Mouse (Mus musculus) brain, embryonic 14.5 days (tissue): ENCODE data around the gene Mapk3.

Source experiments
- CTCF ChIP-seq: fragments of 200-500 bp; IDR thresholded peaks from 2 replicates; pipeline ENCODE4 v1.5.1; 2012; ENCODE audit warnings: inconsistent platforms, mild to moderate bottlenecking, moderate library complexity, borderline replicate concordance; ENCODE audit not compliant: insufficient read depth, insufficient read length; ENCODE audit errors: extremely low read depth
- POLR2A ChIP-seq: fragments of 200-500 bp; IDR thresholded peaks from 2 replicates; pipeline ENCODE4 v1.6.1; 2012; ENCODE audit warnings: mild to moderate bottlenecking, inconsistent platforms, borderline replicate concordance; ENCODE audit not compliant: poor library complexity, insufficient read depth, insufficient read length, severe bottlenecking; ENCODE audit errors: extremely low read depth

DNA sequence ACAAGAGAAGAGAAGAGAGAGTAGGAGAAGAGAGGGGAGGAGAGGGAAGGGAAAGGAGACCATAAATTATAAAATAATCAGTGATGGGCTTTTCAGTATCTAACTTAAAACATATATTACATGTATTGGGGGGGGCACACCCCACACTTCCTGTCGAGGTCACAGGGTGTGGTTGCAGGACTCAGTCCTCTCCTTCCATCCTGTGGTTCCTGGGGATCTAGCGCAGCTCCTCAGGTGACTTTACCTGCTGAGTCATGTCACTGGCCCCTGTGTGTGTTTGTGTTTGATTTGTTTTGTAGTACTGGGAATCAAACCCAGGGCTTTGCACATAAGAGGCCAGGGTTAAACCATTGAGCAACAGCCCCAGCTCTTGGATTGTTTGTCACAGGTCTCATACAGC lies 15.1 kb downstream of the Mapk3 start:
- TF ChIP-seq POLR2A (no peak), CTCF (no peak)
